Mouse (Mus musculus) cerebellum, adult 18-20 months (tissue): Measurements from ENCODE around the gene Socs3.

ENCODE experiments used
- DNase-seq, 2 experiments: peaks; one replicate each; pipeline ENCODE4 v3.0.0; 2021

Socs3 gene

GRCm38 (mm10) chr11:117918541-117918940 lies 51.3 kb downstream of the Socs3 start:
- DNase-seq, result no peak
